Mouse (Mus musculus) erythroblast, embryonic 14.5 days (primary cell): ENCODE measurements around the gene Nkx1-2. TPM values are rescaled to one million over a fixed set of nuclear protein-coding genes. Genes with fewer than 3 reads are reported as not detected.

ENCODE experiments used
- H3K27me3 ChIP-seq: 2 replicates; pipeline ENCODE4 v1.6.1; 2012; ENCODE audit warnings: inconsistent platforms; ENCODE audit not compliant: control insufficient read depth
- H3K36me3 ChIP-seq: 2 replicates; pipeline ENCODE4 v1.6.1; 2012; ENCODE audit warnings: mild to moderate bottlenecking, inconsistent platforms; ENCODE audit not compliant: control insufficient read depth
- H3K4me1 ChIP-seq: 2 replicates; pipeline ENCODE4 v1.6.1; 2012; ENCODE audit warnings: inconsistent platforms; ENCODE audit not compliant: control insufficient read depth
- H3K4me3 ChIP-seq: replicated peaks from 2 replicates; pipeline ENCODE3; 2012; ENCODE audit warnings: moderate library complexity, mild to moderate bottlenecking, inconsistent platforms
- H3K9me3 ChIP-seq: 2 replicates; pipeline ENCODE4 v1.6.1; 2012; ENCODE audit warnings: low read length, inconsistent platforms, mixed read lengths; ENCODE audit not compliant: control insufficient read depth
- GATA1 ChIP-seq: IDR thresholded peaks from 2 replicates; pipeline ENCODE4 v1.6.1; 2012; ENCODE audit warnings: low read length, inconsistent platforms, mixed read lengths
- TAL1 ChIP-seq: IDR thresholded peaks from 3 replicates; pipeline ENCODE4 v1.6.1; 2012; ENCODE audit warnings: low read length, inconsistent platforms, mixed read lengths
- polyA plus RNA-seq: library from polyadenylated mRNA; stranded (reverse); fragments of >175 nt; gene quantifications from 2 replicates; pipeline ENCODE4 v1.2.3, GENCODE M21; 2012

Nkx1-2 gene
- polyA plus RNA-seq, 1 experiment, result not detected

DNA sequence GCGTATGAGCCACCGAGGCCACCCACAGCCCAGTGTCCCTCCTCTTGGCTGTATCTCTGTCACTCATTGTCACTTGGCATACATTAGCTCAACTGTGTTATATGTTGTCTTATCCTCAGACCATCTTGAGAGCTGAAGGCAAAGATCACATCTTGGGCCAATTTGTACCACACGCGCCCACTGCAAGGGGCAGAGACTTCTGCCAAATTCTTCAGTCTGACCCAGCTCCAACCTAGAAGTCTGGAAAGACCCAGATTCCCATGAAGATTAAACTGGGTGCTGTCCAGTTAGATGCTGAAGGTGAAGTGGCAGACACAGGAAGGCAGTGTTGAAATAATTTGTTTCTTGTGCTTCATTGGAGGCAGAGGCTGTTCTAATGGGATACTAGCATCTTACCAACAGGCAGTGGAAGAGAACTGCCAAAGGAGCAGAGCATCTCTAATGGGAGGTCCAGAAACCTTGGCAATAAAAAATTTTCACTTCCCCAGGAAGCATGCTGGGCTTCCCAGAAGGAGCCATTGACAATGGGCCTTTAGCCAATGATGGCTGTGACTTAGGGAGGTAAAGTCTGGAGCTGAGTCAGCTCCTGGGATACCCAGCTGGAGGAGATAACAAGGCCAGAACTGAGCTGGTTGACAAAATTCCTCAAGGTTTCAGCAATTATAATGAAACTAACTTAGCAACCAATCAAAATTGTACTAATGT lies 9.0 kb upstream of the Nkx1-2 start:
- no peak for TF ChIP-seq GATA1
- TF ChIP-seq TAL1, result no peak
- H3K9me3 ChIP-seq, result no peaks in the 10 kb centered on the region
- H3K27me3 ChIP-seq, result peaks cover 44% of the 10 kb centered on the region
- peaks cover 21% of the 10 kb centered on the region for H3K4me1 ChIP-seq
- H3K4me3 ChIP-seq, result no peak overlapping the region
- no peaks in the 10 kb centered on the region for H3K36me3 ChIP-seq

DNA sequence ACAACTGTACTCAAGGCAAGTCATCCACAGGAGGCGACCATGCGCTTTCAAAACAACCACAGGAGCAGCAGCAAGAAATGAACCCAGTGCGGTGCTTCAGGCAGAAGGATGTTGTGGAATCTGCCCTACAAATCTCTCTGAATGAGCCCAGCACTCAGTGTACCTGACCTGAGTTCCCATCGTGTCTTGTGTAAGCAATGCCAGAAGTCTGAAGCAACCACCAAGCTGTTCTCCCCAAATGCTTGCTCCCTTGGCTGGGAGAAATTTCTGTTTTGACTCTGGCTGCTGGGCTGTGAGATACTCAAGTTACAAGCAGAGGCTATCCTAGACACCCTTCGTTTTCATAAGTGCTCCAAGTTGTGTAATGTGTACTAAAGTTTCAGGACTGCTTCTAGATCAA lies 6.3 kb upstream of the Nkx1-2 start:
- no peak overlapping the region for H3K4me3 ChIP-seq
- H3K4me1 ChIP-seq, result peaks cover 13% of the 10 kb centered on the region
- H3K27me3 ChIP-seq, result peaks cover 72% of the 10 kb centered on the region
- no peaks in the 10 kb centered on the region for H3K9me3 ChIP-seq
- TF ChIP-seq TAL1 (no peak), GATA1 (no peak)
- no peaks in the 10 kb centered on the region for H3K36me3 ChIP-seq

DNA sequence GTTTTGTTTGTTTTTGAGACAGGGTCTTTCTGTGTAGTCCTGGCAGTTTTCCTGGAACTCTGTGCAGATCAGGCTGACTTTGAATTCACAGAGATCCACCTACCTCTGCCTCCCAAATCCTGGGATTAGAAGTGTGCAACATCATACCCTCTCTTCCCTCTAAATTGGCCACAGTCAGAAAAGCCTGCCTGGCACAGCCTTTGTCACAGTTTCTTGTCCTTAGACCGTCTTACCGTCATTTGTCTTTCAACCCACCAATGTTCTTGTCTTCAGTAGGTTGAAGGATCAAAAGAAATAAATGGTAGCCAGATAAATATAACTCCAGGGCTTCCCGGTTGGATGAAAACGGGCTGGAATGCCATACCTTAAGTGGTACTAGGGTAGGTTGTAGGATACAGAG lies 5.3 kb upstream of the Nkx1-2 start:
- TF ChIP-seq TAL1 (no peak), GATA1 (no peak)
- Histone ChIP-seq H3K27me3 (peaks cover 82% of the 10 kb centered on the region), H3K4me1 (peaks cover 5% of the 10 kb centered on the region), H3K4me3 (no peak overlapping the region), H3K9me3 (no peaks in the 10 kb centered on the region; the same call in 1 of the 2 replicates), H3K36me3 (no peaks in the 10 kb centered on the region)

DNA sequence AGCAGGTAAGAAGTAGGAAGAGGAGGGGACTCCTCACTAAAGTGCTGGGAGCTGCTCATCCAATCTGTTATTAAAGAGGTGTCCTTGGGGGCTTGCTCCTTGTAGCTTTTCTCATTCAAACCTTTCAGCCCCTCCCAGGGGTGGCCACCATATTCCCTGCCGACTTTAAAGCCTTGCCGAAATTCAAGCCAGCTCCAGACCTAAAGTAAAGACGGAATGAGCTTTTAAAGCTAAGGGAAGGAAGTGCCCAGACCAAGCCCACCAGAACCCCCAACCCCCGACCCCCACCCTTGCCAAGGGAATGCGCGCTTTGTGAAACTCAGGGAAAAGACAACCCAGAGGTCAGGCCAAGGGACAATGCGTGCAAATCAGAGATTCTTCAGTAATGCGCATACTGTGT lies 1.5 kb upstream of the Nkx1-2 start:
- Histone ChIP-seq H3K27me3 (peaks cover 99% of the 10 kb centered on the region), H3K4me1 (peaks cover 30% of the 10 kb centered on the region), H3K9me3 (peaks cover 3% of the 10 kb centered on the region; the same call in 1 of the 2 replicates), H3K4me3 (no peak overlapping the region), H3K36me3 (no peaks in the 10 kb centered on the region)
- no peak for TF ChIP-seq GATA1
- TF ChIP-seq TAL1, result no peak

DNA sequence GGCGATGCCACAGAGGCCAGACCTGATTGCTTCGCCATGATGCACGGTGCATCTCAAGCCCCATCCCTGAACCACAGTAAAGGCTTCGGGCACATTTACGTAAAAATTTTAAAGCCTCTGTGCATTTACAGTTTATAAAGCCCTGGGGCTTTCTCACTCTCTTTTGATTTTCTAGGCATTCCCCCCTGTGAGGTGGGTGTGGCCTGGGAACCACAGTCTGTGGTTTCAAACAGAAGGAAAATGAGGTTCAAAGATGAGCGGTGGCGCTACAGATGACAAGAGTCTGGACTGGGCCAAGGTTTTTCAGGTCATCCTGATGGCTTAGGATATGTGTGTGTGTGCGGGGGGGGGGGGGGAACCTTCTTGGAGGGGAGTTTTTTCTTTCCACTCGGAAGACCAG lies 589 bp upstream of the Nkx1-2 start:
- no peak overlapping the region for H3K4me3 ChIP-seq

DNA sequence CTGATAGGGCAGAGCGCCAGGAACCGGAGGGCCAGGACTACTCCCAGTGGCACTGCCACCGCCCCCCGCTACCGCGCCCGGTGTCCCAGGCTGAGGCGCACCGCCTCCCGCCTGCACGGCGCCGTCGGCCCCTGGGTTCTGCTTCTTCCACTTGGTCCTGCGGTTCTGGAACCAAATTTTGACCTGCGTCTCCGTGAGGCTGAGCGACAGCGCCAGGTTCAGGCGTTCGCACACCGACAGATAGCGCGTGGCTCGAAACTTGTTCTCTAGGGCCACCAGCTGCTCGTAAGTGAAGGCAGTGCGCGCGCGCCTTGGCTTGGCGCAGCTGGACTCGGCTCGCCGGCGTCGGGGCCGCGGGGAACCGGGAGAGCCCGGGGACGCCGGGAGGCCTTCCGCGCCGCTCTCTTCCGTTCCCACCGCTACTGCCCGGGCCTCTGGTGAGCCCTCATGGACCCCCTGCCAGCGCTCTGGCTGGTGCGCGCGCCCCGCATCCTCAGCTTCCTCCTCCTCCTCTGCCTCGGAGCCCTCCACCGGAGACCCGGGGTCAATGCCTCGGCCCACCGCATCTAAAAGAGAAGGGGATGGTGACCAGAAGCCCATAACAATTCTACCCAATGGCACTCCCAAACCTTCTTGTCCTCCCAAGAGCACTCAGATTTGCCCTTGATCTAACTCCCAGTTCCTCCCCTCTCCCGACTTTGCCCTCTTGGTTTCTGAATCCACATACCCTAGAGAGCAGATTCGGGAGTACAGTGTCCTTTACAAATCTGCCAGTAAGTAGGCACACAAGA lies 2.0 kb downstream of the Nkx1-2 start:
- peak overlapping the region; percentile 59 for H3K4me3 ChIP-seq
- H3K27me3 ChIP-seq, result peaks cover 71% of the 10 kb centered on the region
- no peaks in the 10 kb centered on the region for H3K36me3 ChIP-seq
- TF ChIP-seq TAL1, result no peak
- H3K9me3 ChIP-seq, result peaks cover 3% of the 10 kb centered on the region; the same call in 1 of the 2 replicates
- peaks cover 43% of the 10 kb centered on the region for H3K4me1 ChIP-seq

More for the DNA sequence above, 589 bp upstream of the Nkx1-2 start:
- H3K4me1 ChIP-seq, result peaks cover 38% of the 10 kb centered on the region
- H3K27me3 ChIP-seq, result peaks cover 94% of the 10 kb centered on the region
- no peaks in the 10 kb centered on the region for H3K36me3 ChIP-seq
- TF ChIP-seq TAL1, result no peak
- TF ChIP-seq GATA1, result no peak
- peaks cover 3% of the 10 kb centered on the region; the same call in 1 of the 2 replicates for H3K9me3 ChIP-seq

DNA sequence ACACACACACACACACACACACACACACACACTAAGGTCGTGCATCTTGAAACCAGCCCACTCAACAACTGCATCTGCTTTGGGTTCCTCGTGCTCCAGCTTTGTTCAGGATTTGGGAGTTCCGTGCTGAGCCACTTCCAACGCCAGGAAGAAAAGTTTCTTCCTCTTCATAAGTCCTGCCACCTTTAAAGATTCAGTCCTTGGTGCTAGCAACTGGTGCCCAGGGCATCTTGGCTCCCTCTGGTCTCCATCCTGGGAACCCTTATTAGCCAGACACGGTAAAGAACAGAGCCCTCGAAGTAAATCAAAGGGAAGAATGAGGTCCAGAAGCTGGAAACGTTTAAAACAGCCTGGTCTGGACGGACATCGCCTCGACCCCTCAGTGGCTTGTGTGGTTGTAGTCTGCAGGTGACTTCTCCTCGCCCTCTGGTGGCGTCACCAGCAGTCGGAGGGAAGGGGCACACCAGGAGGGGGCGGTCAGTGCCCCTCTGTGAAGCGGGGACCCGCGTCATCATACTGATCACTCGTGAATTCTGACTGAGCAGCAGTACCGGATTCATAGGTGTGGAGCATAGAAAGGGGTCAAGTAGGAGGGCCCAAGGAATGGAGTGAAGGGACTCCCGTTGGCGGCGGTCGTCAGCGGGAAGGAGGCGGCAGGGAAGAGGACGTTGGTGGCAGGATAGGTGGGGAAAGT lies 2.7 kb downstream of the Nkx1-2 start:
- peaks cover 63% of the 10 kb centered on the region for H3K27me3 ChIP-seq
- peaks cover 43% of the 10 kb centered on the region for H3K4me1 ChIP-seq
- peaks cover 3% of the 10 kb centered on the region; the same call in 1 of the 2 replicates for H3K9me3 ChIP-seq
- TF ChIP-seq GATA1, result no peak
- H3K36me3 ChIP-seq, result no peaks in the 10 kb centered on the region
- H3K4me3 ChIP-seq, result peak overlapping the region; percentile 59

DNA sequence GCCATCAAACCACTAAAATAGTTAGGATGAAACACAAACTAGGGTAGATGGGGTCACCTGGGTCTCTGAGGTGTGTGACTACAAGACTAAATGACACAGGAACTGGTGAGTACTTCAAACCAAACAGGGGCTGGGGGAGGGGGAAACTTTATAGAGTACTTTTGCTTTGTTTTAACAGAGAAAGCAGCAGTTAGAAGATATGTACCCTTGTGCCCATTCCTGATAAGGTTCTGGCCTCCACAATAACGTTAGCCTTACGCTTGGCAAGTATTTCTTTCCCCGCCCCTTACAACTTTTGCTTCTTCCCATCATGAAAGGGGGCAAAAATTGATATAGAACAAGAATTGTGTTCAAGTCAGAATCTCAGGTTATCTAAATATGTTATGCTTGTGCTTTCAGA lies 3.6 kb downstream of the Nkx1-2 start:
- H3K27me3 ChIP-seq, result peaks cover 54% of the 10 kb centered on the region
- H3K36me3 ChIP-seq, result no peaks in the 10 kb centered on the region
- TF ChIP-seq TAL1 (no peak), GATA1 (no peak)
- peaks cover 3% of the 10 kb centered on the region; the same call in 1 of the 2 replicates for H3K9me3 ChIP-seq
- H3K4me3 ChIP-seq, result no peak overlapping the region
- H3K4me1 ChIP-seq, result peaks cover 43% of the 10 kb centered on the region

DNA sequence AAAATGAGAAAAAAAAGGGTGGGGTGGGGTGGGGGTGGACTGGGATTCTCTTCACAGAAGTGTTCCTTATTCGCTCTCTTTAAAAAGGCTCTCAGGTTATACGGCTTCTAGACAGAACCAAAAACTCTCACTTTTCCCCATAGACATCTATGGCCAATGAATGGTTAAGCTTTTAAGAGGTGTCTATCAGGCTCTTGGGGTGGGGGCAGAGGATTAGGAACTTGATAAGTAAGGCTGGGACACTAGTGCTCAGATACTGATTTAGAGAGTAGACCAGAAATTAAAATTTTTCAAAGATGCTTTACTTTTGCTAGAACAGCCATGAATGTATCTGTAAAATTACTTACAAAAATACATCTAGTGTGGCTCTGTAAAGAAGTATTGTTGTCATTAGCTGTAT lies 5.1 kb downstream of the Nkx1-2 start:
- Histone ChIP-seq H3K9me3 (peaks cover 3% of the 10 kb centered on the region; the same call in 1 of the 2 replicates), H3K4me3 (no peak overlapping the region), H3K4me1 (peaks cover 40% of the 10 kb centered on the region), H3K27me3 (peaks cover 40% of the 10 kb centered on the region), H3K36me3 (no peaks in the 10 kb centered on the region)
- no peak for TF ChIP-seq TAL1
- no peak for TF ChIP-seq GATA1
